Mouse (Mus musculus) hindbrain, postnatal 0 days (tissue): ENCODE measurements at regions not wholly inside any gene's neighbourhood (a gene's known extent, or its start where the extent isn't known, plus 50 kb on each side); places are given as distances from the start of the nearest gene placed in this dataset.

ENCODE experiments used
- ATAC-seq: fragments of 200-750 bp; cut with Nextera tagmentation; 2 replicates; pipeline ENCODE4 v1.8.0; 2017; ENCODE audit warnings: mild to moderate bottlenecking, moderate TSS enrichment, moderate library complexity
- DNase-seq: peaks from one replicate; pipeline ENCODE4 v3.0.0-alpha.2; 2015; ENCODE audit warnings: low spot score
- H3K27ac ChIP-seq: fragments of 300-500 bp; sonication (generic); 2 replicates; pipeline ENCODE4 v1.5.1; 2014; ENCODE audit warnings: mild to moderate bottlenecking
- H3K27me3 ChIP-seq: fragments of 300-500 bp; sonication (generic); 2 replicates; pipeline ENCODE4 v1.6.1; 2014; ENCODE audit warnings: low read length, mixed read lengths; ENCODE audit not compliant: insufficient read depth
- H3K36me3 ChIP-seq: fragments of 300-500 bp; sonication (generic); 2 replicates; pipeline ENCODE4 v1.6.1; 2014; ENCODE audit warnings: low read length, mixed read lengths; ENCODE audit not compliant: insufficient read depth
- H3K4me1 ChIP-seq: fragments of 300-500 bp; sonication (generic); 2 replicates; pipeline ENCODE4 v1.6.1; 2014; ENCODE audit warnings: antibody characterized with exemption, low read length, mixed read lengths; ENCODE audit not compliant: insufficient read depth
- H3K4me2 ChIP-seq: fragments of 300-500 bp; sonication (generic); 2 replicates; pipeline ENCODE4 v1.6.1; 2014; ENCODE audit warnings: low read depth, mild to moderate bottlenecking, low read length, moderate library complexity, mixed read lengths
- H3K4me3 ChIP-seq: fragments of 300-500 bp; sonication (generic); 2 replicates; pipeline ENCODE4 v1.5.1; 2014; ENCODE audit warnings: low read length
- H3K9ac ChIP-seq: fragments of 300-500 bp; sonication (generic); replicated peaks from 2 replicates; pipeline ENCODE4 v1.6.1; 2014; ENCODE audit warnings: mild to moderate bottlenecking, low read length, moderate library complexity, mixed read lengths
- H3K9me3 ChIP-seq: fragments of 300-500 bp; sonication (generic); 2 replicates; pipeline ENCODE4 v1.6.1; 2016; ENCODE audit warnings: low read length, mixed read lengths
- CTCF ChIP-seq: IDR thresholded peaks from 2 replicates; pipeline ENCODE4 v1.5.1; 2016; ENCODE audit warnings: antibody characterized with exemption, control low read depth, low read depth
- WGBS: fragments of 180-500 bp; shearing (Covaris S2); extraction: QIAGEN DNeasy Blood & Tissue Kit; methylation state at CpG from one replicate; pipeline ENCODE4 v1.1.7; 2014; 5-methylcytosine and 5-hydroxymethylcytosine counted together

GRCm38 (mm10) chr10:106202566-106202965 is 267.6 kb upstream of the Ppfia2 start:
- Histone ChIP-seq H3K27me3 (no peaks in the 10 kb centered on the region), H3K27ac (no peak overlapping the region), H3K36me3 (no peaks in the 10 kb centered on the region), H3K4me3 (no peak overlapping the region), H3K4me1 (no peaks in the 10 kb centered on the region), H3K4me2 (no peak overlapping the region), H3K9me3 (no peaks in the 10 kb centered on the region), H3K9ac (no peak overlapping the region)
- WGBS = 49% methylated on average over 2 of the region's 2 CpGs
- DNase-seq (peak; percentile 28), ATAC-seq (no peak)
- TF ChIP-seq CTCF = no peak

GRCm38 (mm10) chr10:106224251-106224650 is 245.9 kb upstream of the Ppfia2 start:
- Histone ChIP-seq H3K36me3 (no peaks in the 10 kb centered on the region), H3K27ac (no peak overlapping the region), H3K9me3 (no peaks in the 10 kb centered on the region), H3K4me3 (no peak overlapping the region), H3K4me1 (no peaks in the 10 kb centered on the region), H3K27me3 (no peaks in the 10 kb centered on the region), H3K4me2 (no peak overlapping the region), H3K9ac (no peak overlapping the region)
- 80% methylated on average over 3 of the region's 3 CpGs for WGBS
- ATAC-seq = no peak
- peak; percentile 27 for DNase-seq
- no peak for TF ChIP-seq CTCF

GRCm38 (mm10) chr10:106242180-106242579 is 228.0 kb upstream of the Ppfia2 start:
- H3K27me3 ChIP-seq = no peaks in the 10 kb centered on the region
- no peak overlapping the region for H3K4me2 ChIP-seq
- H3K4me3 ChIP-seq = no peak overlapping the region
- TF ChIP-seq CTCF = no peak
- no peaks in the 10 kb centered on the region for H3K36me3 ChIP-seq
- 54% methylated on average over 1 of the region's 1 CpGs for WGBS
- H3K9me3 ChIP-seq = no peaks in the 10 kb centered on the region
- no peak overlapping the region for H3K27ac ChIP-seq
- no peak overlapping the region for H3K9ac ChIP-seq
- DNase-seq (peak; percentile 66), ATAC-seq (0 out of 2 replicates have a peak, but pooled peaks have one; percentile 58)
- H3K4me1 ChIP-seq = no peaks in the 10 kb centered on the region

- WGBS = 58% methylated on average over 5 of the region's 5 CpGs
- DNase-seq = no peak
- H3K4me1 ChIP-seq = no peaks in the 10 kb centered on the region
- H3K9me3 ChIP-seq = no peaks in the 10 kb centered on the region
- H3K4me2 ChIP-seq = no peak overlapping the region
- no peaks in the 10 kb centered on the region for H3K36me3 ChIP-seq
- H3K27me3 ChIP-seq = no peaks in the 10 kb centered on the region
- no peak overlapping the region for H3K9ac ChIP-seq
- no peak overlapping the region for H3K27ac ChIP-seq
- no peak for TF ChIP-seq CTCF
- no peak for ATAC-seq
- no peak overlapping the region for H3K4me3 ChIP-seq
Measured at GRCm38 (mm10) chr10:106254106-106254505, 216.0 kb upstream of the Ppfia2 start.

GRCm38 (mm10) chr10:106259811-106260210 is 210.3 kb upstream of the Ppfia2 start:
- H3K9me3 ChIP-seq = no peaks in the 10 kb centered on the region
- no peaks in the 10 kb centered on the region for H3K4me1 ChIP-seq
- 74% methylated on average over 4 of the region's 4 CpGs for WGBS
- no peak overlapping the region for H3K4me3 ChIP-seq
- no peak overlapping the region for H3K27ac ChIP-seq
- ATAC-seq (no peak), DNase-seq (no peak)
- no peaks in the 10 kb centered on the region for H3K27me3 ChIP-seq
- H3K36me3 ChIP-seq = no peaks in the 10 kb centered on the region
- TF ChIP-seq CTCF = no peak
- H3K9ac ChIP-seq = no peak overlapping the region
- no peak overlapping the region for H3K4me2 ChIP-seq

- Histone ChIP-seq H3K4me2 (no peak overlapping the region), H3K4me3 (no peak overlapping the region), H3K4me1 (no peaks in the 10 kb centered on the region), H3K9ac (no peak overlapping the region), H3K27ac (no peak overlapping the region), H3K27me3 (no peaks in the 10 kb centered on the region), H3K9me3 (no peaks in the 10 kb centered on the region), H3K36me3 (no peaks in the 10 kb centered on the region)
- 76% methylated on average over 2 of the region's 2 CpGs for WGBS
- DNase-seq (no peak), ATAC-seq (no peak)
- TF ChIP-seq CTCF = no peak
Measured at GRCm38 (mm10) chr10:106273335-106273734, 196.8 kb upstream of the Ppfia2 start.

- TF ChIP-seq CTCF = no peak
- H3K9me3 ChIP-seq = no peaks in the 10 kb centered on the region
- no peak for ATAC-seq
Measured at GRCm38 (mm10) chr10:106289951-106290350, 180.2 kb upstream of the Ppfia2 start.

More at GRCm38 (mm10) chr10:106289951-106290350, 180.2 kb upstream of the Ppfia2 start:
- Histone ChIP-seq H3K4me1 (no peaks in the 10 kb centered on the region), H3K36me3 (no peaks in the 10 kb centered on the region), H3K9ac (no peak overlapping the region), H3K27ac (no peak overlapping the region), H3K27me3 (no peaks in the 10 kb centered on the region), H3K4me2 (no peak overlapping the region), H3K4me3 (no peak overlapping the region)
- peak; percentile 19 for DNase-seq
